Mouse (Mus musculus): ENCODE measurements around the gene Aspdh.

GRCm38 (mm10) chr7:44466006-44466887, 1.1 kb downstream of the Aspdh start:
- TF ChIP-seq POLR2A (IDR thresholded peaks at IDR 0.05; ENCODE audit: insufficient read depth, low read depth, low read length) (no peak), CTCF (IDR thresholded peaks at IDR 0.05; ENCODE audit: insufficient read depth, low read depth, low read length) (no peak)

Measured in olfactory bulb, adult 2 months (tissue).